Mouse (Mus musculus) C2C12 (cell line): ENCODE measurements around the gene Inpp5f. TPM values are rescaled to one million over a fixed set of nuclear protein-coding genes. Genes with fewer than 3 reads are reported as not detected.

Source experiments
- H3K27me3 ChIP-seq: one replicate; pipeline ENCODE4 v1.6.1; 2011; ENCODE audit not compliant: control insufficient read depth, insufficient read depth, insufficient read length
- H3K36me3 ChIP-seq: one replicate; pipeline ENCODE4 v1.6.1; 2011; ENCODE audit not compliant: control insufficient read depth, insufficient read depth
- H3K4me3 ChIP-seq: one replicate; pipeline ENCODE4 v1.5.1; 2011; ENCODE audit warnings: mild to moderate bottlenecking, control low read depth; ENCODE audit not compliant: poor library complexity, insufficient read depth, severe bottlenecking
- H3K79me2 ChIP-seq: one replicate; pipeline ENCODE4 v1.6.1; 2011; ENCODE audit not compliant: control insufficient read depth, insufficient read depth
- H3K79me3 ChIP-seq: one replicate; pipeline ENCODE4 v1.6.1; 2011; ENCODE audit warnings: low read depth, control low read depth
- H3ac ChIP-seq: one replicate; pipeline ENCODE3; 2011; ENCODE audit warnings: low read depth; ENCODE audit not compliant: control insufficient read depth, insufficient read length
- CEBPB ChIP-seq: IDR thresholded peaks from one replicate; pipeline ENCODE4 v1.6.1; 2011; ENCODE audit warnings: low read depth, mild to moderate bottlenecking, control low read depth, moderate library complexity
- CTCF ChIP-seq: IDR thresholded peaks from one replicate; pipeline ENCODE4 v1.5.1; 2011; ENCODE audit not compliant: control insufficient read depth, insufficient read depth, insufficient read length
- FOSL1 ChIP-seq: IDR thresholded peaks from one replicate; pipeline ENCODE4 v1.8.0; 2011; ENCODE audit warnings: mild to moderate bottlenecking, low read length; ENCODE audit not compliant: poor library complexity, insufficient read depth, severe bottlenecking
- MAX ChIP-seq: IDR thresholded peaks from one replicate; pipeline ENCODE4 v1.6.1; 2011; ENCODE audit warnings: mild to moderate bottlenecking, control low read depth
- MYOD1 ChIP-seq: IDR thresholded peaks from one replicate; pipeline ENCODE4 v1.6.1; 2011; ENCODE audit warnings: low read depth; ENCODE audit not compliant: control insufficient read depth, insufficient read length
- MYOG ChIP-seq: IDR thresholded peaks from one replicate; pipeline ENCODE4 v1.6.1; 2011; ENCODE audit not compliant: control insufficient read depth, insufficient read length; ENCODE audit errors: extremely low read depth
- USF1 ChIP-seq: IDR thresholded peaks from one replicate; pipeline ENCODE4 v1.6.1; 2011; ENCODE audit warnings: low read depth, mild to moderate bottlenecking, control low read depth, moderate library complexity
- polyA plus RNA-seq: library from polyadenylated mRNA; unstranded; fragments of >200 nt; fragmentation: generic; extraction: Trizol; gene quantifications from one replicate; pipeline ENCODE4 v1.2.1, GENCODE M21; 2012; ENCODE audit warnings: missing spikeins

Inpp5f gene
- polyA plus RNA-seq, 1 experiment, result 6.1 TPM

- Histone ChIP-seq H3K4me3 (no peak overlapping the region), H3K36me3 (peaks cover 5% of the 10 kb centered on the region), H3K79me3 (no peaks in the 10 kb centered on the region), H3K27me3 (no peaks in the 10 kb centered on the region), H3K79me2 (no peaks in the 10 kb centered on the region), H3ac (no peak overlapping the region)
- no peak for TF ChIP-seq MYOG
Measured at GRCm38 (mm10) chr7:128667788-128668187, 56.7 kb downstream of the Inpp5f start.

- Histone ChIP-seq H3K79me2 (no peaks in the 10 kb centered on the region), H3K36me3 (peaks cover 5% of the 10 kb centered on the region), H3K27me3 (no peaks in the 10 kb centered on the region), H3ac (no peak overlapping the region), H3K79me3 (no peaks in the 10 kb centered on the region), H3K4me3 (no peak overlapping the region)
- TF ChIP-seq MAX, result no peak
- no peak for TF ChIP-seq CEBPB
- TF ChIP-seq USF1, result no peak
- no peak for TF ChIP-seq MYOG
- no peak for TF ChIP-seq CTCF
- TF ChIP-seq FOSL1, result no peak
- TF ChIP-seq MYOD1, result no peak
Measured at GRCm38 (mm10) chr7:128668831-128669230, 57.7 kb downstream of the Inpp5f start.

- H3K36me3 ChIP-seq, result peaks cover 5% of the 10 kb centered on the region
- TF ChIP-seq FOSL1 (peak; percentile 8), MYOD1 (peak; percentile 9), CEBPB (peak; percentile 73), CTCF (no peak)
- no peaks in the 10 kb centered on the region for H3K79me3 ChIP-seq
- peak overlapping the region; percentile 24 for H3ac ChIP-seq
- no peak overlapping the region for H3K4me3 ChIP-seq
- no peaks in the 10 kb centered on the region for H3K27me3 ChIP-seq
- no peaks in the 10 kb centered on the region for H3K79me2 ChIP-seq
Measured at GRCm38 (mm10) chr7:128671952-128672351, 60.8 kb downstream of the Inpp5f start.

GRCm38 (mm10) chr7:128672408-128673010 is 61.4 kb downstream of the Inpp5f start:
- TF ChIP-seq MAX (peak; percentile 60), MYOG (no peak), USF1 (peak; percentile 76), MYOD1 (peak; percentile 20), CEBPB (no peak), FOSL1 (peak; percentile 29)
- H3K4me3 ChIP-seq, result no peak overlapping the region

GRCm38 (mm10) chr7:128678546-128678945 is 67.4 kb downstream of the Inpp5f start:
- TF ChIP-seq CEBPB (no peak), MAX (no peak), MYOD1 (no peak), CTCF (no peak), FOSL1 (no peak), USF1 (no peak), MYOG (no peak)
- H3ac ChIP-seq, result no peak overlapping the region

More at GRCm38 (mm10) chr7:128672408-128673010, 61.4 kb downstream of the Inpp5f start:
- no peak overlapping the region for H3ac ChIP-seq
- H3K79me3 ChIP-seq, result no peaks in the 10 kb centered on the region
- H3K79me2 ChIP-seq, result no peaks in the 10 kb centered on the region
- H3K27me3 ChIP-seq, result no peaks in the 10 kb centered on the region
- H3K36me3 ChIP-seq, result peaks cover 5% of the 10 kb centered on the region

GRCm38 (mm10) chr7:128687821-128688564 is 76.9 kb downstream of the Inpp5f start:
- TF ChIP-seq MYOG (no peak), CTCF (no peak), USF1 (no peak), MYOD1 (no peak), CEBPB (no peak), MAX (no peak), FOSL1 (no peak)
- Histone ChIP-seq H3K79me2 (no peaks in the 10 kb centered on the region), H3K27me3 (no peaks in the 10 kb centered on the region), H3K79me3 (no peaks in the 10 kb centered on the region), H3K4me3 (no peak overlapping the region), H3K36me3 (peaks cover 18% of the 10 kb centered on the region), H3ac (no peak overlapping the region)

More at GRCm38 (mm10) chr7:128678546-128678945, 67.4 kb downstream of the Inpp5f start:
- H3K4me3 ChIP-seq, result no peak overlapping the region
- no peaks in the 10 kb centered on the region for H3K79me2 ChIP-seq
- H3K79me3 ChIP-seq, result no peaks in the 10 kb centered on the region
- no peaks in the 10 kb centered on the region for H3K27me3 ChIP-seq
- no peaks in the 10 kb centered on the region for H3K36me3 ChIP-seq
